Mouse (Mus musculus) G1E (cell line): ENCODE measurements at regions not wholly inside any gene's neighbourhood (a gene's known extent, or its start where the extent isn't known, plus 50 kb on each side); places are given as distances from the start of the nearest gene placed in this dataset.
"Not testable (repeated sequence)": the region's sequence is repeated elsewhere in the genome, so short reads cannot be mapped to it uniquely, and the experiment has no call there.

ENCODE experiments used
- CTCF ChIP-seq: IDR thresholded peaks from 2 replicates; pipeline ENCODE4 v1.5.1; 2012; ENCODE audit warnings: low read depth, low read length, inconsistent platforms, mixed read lengths
- GATA1 ChIP-seq: IDR thresholded peaks from 2 replicates; pipeline ENCODE4 v1.6.1; 2012; ENCODE audit warnings: borderline replicate concordance, low read length, inconsistent platforms, mixed read lengths
- GATA2 ChIP-seq: IDR thresholded peaks from 2 replicates; pipeline ENCODE4 v1.6.1; 2012; ENCODE audit warnings: low read depth, low read length, inconsistent platforms, borderline replicate concordance
- POLR2AphosphoS5 ChIP-seq: IDR thresholded peaks from 2 replicates; pipeline ENCODE4 v1.6.1; 2012; ENCODE audit warnings: low read depth, low read length, inconsistent platforms; ENCODE audit not compliant: insufficient replicate concordance
- TAL1 ChIP-seq: conservative IDR thresholded peaks from 2 replicates; pipeline ENCODE4 v1.6.1; 2012; ENCODE audit warnings: low read depth, low read length, inconsistent platforms, mixed read lengths

GRCm38 (mm10) chr15:90431048-90431447, 206.9 kb downstream of the Alg10b start:
- TF ChIP-seq CTCF, POLR2AphosphoS5, GATA1, GATA2, TAL1: not testable (repeated sequence)
